Mouse (Mus musculus): ENCODE results near the gene DXBay18.
"Not testable (repeated sequence)": the region's sequence is repeated elsewhere in the genome, so short reads cannot be mapped to it uniquely, and the experiment has no call there.

The DXBay18 gene

GRCm38 (mm10) chrX:73149350-73149749 is at the start of gene DXBay18:
Gene DXBay18 (minus strand): TSS chrX:73149450.
- not testable (repeated sequence) for DNase-seq (ENCODE audit: low spot score)

DNA sequence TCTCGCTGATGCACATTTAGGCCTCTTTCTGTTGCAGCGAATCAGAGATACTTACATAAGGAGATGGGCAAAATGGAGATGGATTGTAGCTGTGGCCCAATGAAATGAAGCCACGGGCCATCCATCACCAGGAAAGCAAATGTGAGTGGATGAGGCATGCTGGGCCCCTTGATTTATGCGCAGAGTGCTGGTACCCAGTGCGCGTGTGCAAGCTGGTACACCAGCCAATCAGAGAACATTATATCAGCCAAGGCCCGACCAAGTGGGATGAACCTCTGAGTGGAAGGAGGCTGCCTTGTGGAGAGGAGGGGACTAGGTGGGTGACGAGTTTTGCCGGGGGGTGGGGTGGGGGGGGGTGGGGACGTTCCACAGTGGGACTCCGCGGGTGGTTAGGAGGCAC is 42.7 kb upstream of the DXBay18 start, which contains the start of gene Xlr3b:
TSS of gene Xlr3b (plus strand) at position 274 of the 400 bp plus-strand sequence.
- DNase-seq (ENCODE audit: low spot score): not testable (repeated sequence)

DNA sequence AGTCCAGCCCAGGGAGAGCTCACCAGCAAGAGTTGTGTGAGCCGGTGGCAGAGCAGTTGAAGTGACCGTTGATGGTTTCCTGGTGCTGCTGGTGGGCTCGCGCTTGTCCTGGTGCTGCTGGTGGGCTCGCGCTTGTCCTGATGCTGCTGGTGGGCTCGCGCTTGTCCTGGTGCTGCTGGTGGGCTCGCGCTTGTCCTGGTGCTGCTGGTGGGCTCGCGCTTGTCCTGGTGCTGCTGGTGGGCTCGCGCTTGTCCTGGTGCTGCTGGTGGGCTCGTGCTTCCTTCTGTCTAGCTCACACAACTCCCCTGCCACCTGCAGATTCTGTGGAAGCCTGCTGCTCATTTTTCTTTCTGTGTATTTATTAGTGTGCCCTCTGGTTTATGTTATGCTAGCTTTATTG is 27.6 kb upstream of the DXBay18 start, which contains the start of gene Spin2d:
TSS of gene Spin2d (minus strand) at position 101 of the 400 bp plus-strand sequence.
- not testable (repeated sequence) for DNase-seq (ENCODE audit: low spot score)

DNA sequence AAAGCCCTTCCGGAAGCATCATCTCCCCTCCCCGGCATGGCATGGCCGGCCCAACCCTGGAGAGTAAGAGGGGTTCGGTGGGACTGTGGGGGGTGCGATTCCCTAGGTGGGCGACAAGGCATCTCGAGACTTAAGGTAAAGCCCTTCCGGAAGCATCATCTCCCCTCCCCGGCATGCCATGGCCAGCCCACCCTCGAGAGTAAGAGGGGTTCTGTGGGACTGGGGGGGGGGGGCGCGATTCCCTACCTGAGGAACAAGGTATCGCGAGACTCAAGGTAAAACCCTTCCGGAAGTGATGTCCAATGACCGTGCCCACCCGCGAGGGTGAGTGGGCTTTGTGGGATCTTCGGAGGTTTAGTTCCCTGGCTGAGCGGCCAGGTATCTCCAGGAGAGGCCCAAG is 754 bp downstream of the DXBay18 start, which contains the start of gene Xlr5b:
TSS of gene Xlr5b (plus strand) at position 301 of the 400 bp plus-strand sequence.
- DNase-seq (ENCODE audit: low spot score): not testable (repeated sequence)

GRCm38 (mm10) chrX:73143218-73143618 is 6.0 kb downstream of the DXBay18 start:
- DNase-seq (ENCODE audit: low spot score): not testable (repeated sequence)

GRCm38 (mm10) chrX:73122859-73123829 is 26.1 kb downstream of the DXBay18 start:
- not testable (repeated sequence) for DNase-seq (ENCODE audit: low spot score)

DNA sequence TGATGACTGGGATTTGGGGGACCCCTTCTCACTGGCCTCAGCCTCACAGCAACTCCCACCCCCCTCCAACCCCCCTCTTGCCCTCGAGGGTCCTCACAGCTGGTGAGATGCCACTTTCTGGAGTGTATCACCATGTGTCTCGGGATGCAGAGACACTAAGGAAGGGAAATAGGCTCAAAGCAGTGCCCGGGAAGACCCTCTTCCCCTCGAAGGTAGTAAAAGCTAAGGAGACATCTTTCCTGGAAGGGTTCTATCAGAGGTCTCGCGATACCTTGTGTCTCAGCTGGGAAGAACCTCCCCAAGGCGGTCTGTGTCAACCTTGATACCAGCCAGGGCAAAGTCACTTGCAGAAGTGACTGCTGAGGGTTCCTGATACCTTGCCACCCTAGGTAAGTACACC is 32.5 kb downstream of the DXBay18 start, which contains the start of gene Gm14685:
TSS of gene Gm14685 (plus strand) at position 301 of the 400 bp plus-strand sequence.
- not testable (repeated sequence) for DNase-seq (ENCODE audit: low spot score)

DNA sequence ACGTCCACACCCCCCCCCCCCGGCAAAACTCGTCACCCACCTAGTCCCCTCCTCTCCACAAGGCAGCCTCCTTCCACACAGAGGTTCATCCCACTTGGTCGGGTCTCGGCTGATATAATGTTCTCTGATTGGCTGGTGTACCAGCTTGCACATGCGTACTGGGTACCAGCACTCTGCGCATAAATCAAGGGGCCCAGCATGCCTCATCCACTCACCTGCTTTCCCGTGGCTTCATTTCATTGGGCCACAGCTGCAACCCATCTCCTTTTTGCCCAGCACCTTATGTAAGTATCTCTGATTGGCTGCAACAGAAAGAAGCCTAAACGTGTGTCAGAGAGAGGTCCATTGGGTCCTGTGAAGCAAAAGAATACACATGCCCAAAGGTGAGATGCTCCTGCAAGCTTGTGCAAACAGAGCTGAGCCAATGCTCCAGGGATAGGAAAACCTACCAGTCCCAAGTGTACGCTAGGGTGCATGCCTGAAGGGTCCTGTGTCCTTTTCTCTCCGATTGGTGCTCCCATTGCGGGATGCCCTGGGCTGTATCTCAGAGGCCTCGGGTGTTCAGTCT is 52.2 kb downstream of the DXBay18 start, which contains the start of gene Xlr3a:
TSS of gene Xlr3a (minus strand) at position 155 of the 568 bp plus-strand sequence.
- DNase-seq (ENCODE audit: low spot score): not testable (repeated sequence)
